Comparison of ENCODE assay signal across 27 mouse cellular contexts in genomic region chr3:41229493-41229892, GRCm38 (mm10).
DNase-seq lines count a peak whose midpoint lies in the region; ATAC-seq and TF ChIP-seq lines count a peak whose summit lies in the region.
"Had no signal": no experiment of that assay in that cellular context is flagged by ENCODE, and none has a peak within 500 bp of the region (broad histone marks: within the 10 kb centered on the region; RNA-seq: fewer than 3 reads in every experiment).

No protein-coding gene starts in this region.

- H3K27me3 ChIP-seq in heart, embryonic 12.5 days (replicated peaks) = no peaks in the 10 kb centered on the region
- H3K27me3 ChIP-seq in liver, adult 2 months (ENCODE audit: control insufficient read depth, insufficient read depth, low read length) = no peaks in the 10 kb centered on the region
- H3K27me3 ChIP-seq in liver, embryonic 11.5 days (replicated peaks; ENCODE audit: control insufficient read depth, insufficient read depth, low read length) = no peaks in the 10 kb centered on the region
- H3K27me3 ChIP-seq: CH12.LX; embryonic facial prominence, embryonic 13.5 days; forebrain, embryonic 12.5 days; liver, embryonic 12.5 days; midbrain, embryonic 12.5 days had no signal

- TF ChIP-seq CTCF in liver, adult 2 months (IDR thresholded peaks at IDR 0.05; ENCODE audit: low read depth, low read length) = no peak

- no peak overlapping the region for H3K9ac ChIP-seq in heart, embryonic 12.5 days
- no peak overlapping the region for H3K9ac ChIP-seq in liver, adult 2 months (ENCODE audit: low read depth, low read length)
- no peak overlapping the region for H3K9ac ChIP-seq in liver, embryonic 11.5 days (ENCODE audit: low read depth, low read length)
- H3K9ac ChIP-seq: embryonic facial prominence, embryonic 13.5 days; forebrain, embryonic 12.5 days; hindbrain, embryonic 14.5 days; liver, embryonic 12.5 days; midbrain, embryonic 12.5 days had no signal

- no peaks in the 10 kb centered on the region for H3K79me2 ChIP-seq in liver, adult 2 months (ENCODE audit: control insufficient read depth, insufficient read depth, low read length)

- no peaks in the 10 kb centered on the region for H3K9me3 ChIP-seq in heart, embryonic 12.5 days (replicated peaks)
- no peaks in the 10 kb centered on the region for H3K9me3 ChIP-seq in liver, embryonic 11.5 days (ENCODE audit: control insufficient read depth, low read length)
- H3K9me3 ChIP-seq: embryonic facial prominence, embryonic 13.5 days; forebrain, embryonic 12.5 days; G1E; liver, embryonic 12.5 days; midbrain, embryonic 12.5 days had no signal

- no peaks in the 10 kb centered on the region for H3K36me3 ChIP-seq in heart, embryonic 12.5 days
- no peaks in the 10 kb centered on the region for H3K36me3 ChIP-seq in liver, adult 2 months (ENCODE audit: control insufficient read depth, insufficient read depth, low read length)
- H3K36me3 ChIP-seq in liver, embryonic 11.5 days (ENCODE audit: control insufficient read depth, insufficient read depth, low read length) = no peaks in the 10 kb centered on the region
- H3K36me3 ChIP-seq: embryonic facial prominence, embryonic 13.5 days; forebrain, embryonic 12.5 days; G1E; liver, embryonic 12.5 days; midbrain, embryonic 12.5 days had no signal

- H3K4me1 ChIP-seq in heart, embryonic 12.5 days (replicated peaks) = peaks cover 14% of the 10 kb centered on the region
- no peaks in the 10 kb centered on the region for H3K4me1 ChIP-seq in liver, adult 2 months (ENCODE audit: control insufficient read depth, insufficient read depth, low read length)
- H3K4me1 ChIP-seq in liver, embryonic 11.5 days (replicated peaks; ENCODE audit: control insufficient read depth, insufficient read depth, low read length) = no peaks in the 10 kb centered on the region
- H3K4me1 ChIP-seq: liver, embryonic 12.5 days had no signal

- no peak for TF ChIP-seq POLR2A in liver, adult 2 months (IDR thresholded peaks at IDR 0.05; ENCODE audit: extremely low read depth, insufficient read depth, low read length)

- ATAC-seq in heart, embryonic 12.5 days (ENCODE audit: insufficient number of reproducible peaks, low FRiP score) = no peak
- ATAC-seq in liver, embryonic 11.5 days (replicated peaks; ENCODE audit: low FRiP score) = no peak
- peak; percentile 76 for ATAC-seq in megakaryocyte progenitor cell, adult 5-6 weeks (replicated peaks; ENCODE audit: poor library complexity)
- ATAC-seq: inflammation-experienced regulatory T-cells, adult 6 months; liver, embryonic 12.5 days had no signal

- peak overlapping the region; percentile 24; the same call in 1 of the 2 replicates for H3K27ac ChIP-seq in heart, embryonic 12.5 days (ENCODE audit: poor library complexity, severe bottlenecking)
- no peak overlapping the region for H3K27ac ChIP-seq in liver, adult 2 months (replicated peaks; ENCODE audit: insufficient read depth, low read depth, low read length)
- H3K27ac ChIP-seq in liver, embryonic 11.5 days (ENCODE audit: low read depth, low read length) = no peak overlapping the region
- H3K27ac ChIP-seq: embryonic facial prominence, embryonic 13.5 days; forebrain, embryonic 12.5 days; hindbrain, embryonic 14.5 days; layer of hippocampus, adult 2 months; liver, embryonic 12.5 days; midbrain, embryonic 12.5 days had no signal

- DNase-seq in heart, postnatal 36 days = no peak
- DNase-seq in liver, adult 2 months (ENCODE audit: extremely low read depth, low read depth, low spot score) = peak; percentile 3
- no peak for DNase-seq in liver, embryonic 11.5 days (ENCODE audit: low spot score)
- peak; percentile 27 for DNase-seq in NIH3T3 (ENCODE audit: low read depth)
- no peak for DNase-seq in right cerebral cortex, postnatal 4 days
- DNase-seq: adrenal gland, adult 2 months; B cell, adult 2 months; cerebellum, adult 2 months; cerebellum, postnatal 25 days; embryo, embryonic 11 days; kidney, adult 8-10 months; kidney, postnatal 25 days; layer of hippocampus, postnatal 36 days; lung, adult 18-20 months; spleen, adult 18-20 months had no signal

- WGBS in heart, embryonic 12.5 days = 58% methylated on average over 2 of the region's 2 CpGs
- WGBS in liver, adult 2 months = 55% methylated on average over 2 of the region's 2 CpGs
- 62% methylated on average over 2 of the region's 2 CpGs for WGBS in liver, embryonic 11.5 days

- H3K4me2 ChIP-seq in heart, embryonic 12.5 days = no peak overlapping the region
- no peak overlapping the region for H3K4me2 ChIP-seq in liver, embryonic 11.5 days
- H3K4me2 ChIP-seq: embryonic facial prominence, embryonic 13.5 days; forebrain, embryonic 12.5 days; hindbrain, embryonic 14.5 days; liver, embryonic 12.5 days; midbrain, embryonic 12.5 days had no signal

- intact Hi-C loops in heart, postnatal 36 days (cut with DNase I) = loop anchor here (2.0 to 5.0 kb wide), 4 partner anchors 47 to 361 kb away; no protein-coding TSS in a partner anchor

- H3K4me3 ChIP-seq in heart, embryonic 12.5 days = no peak overlapping the region
- no peak overlapping the region for H3K4me3 ChIP-seq in liver, adult 2 months (ENCODE audit: insufficient read depth, low read depth, low read length)
- no peak overlapping the region for H3K4me3 ChIP-seq in liver, embryonic 11.5 days (ENCODE audit: low read depth, low read length)
- H3K4me3 ChIP-seq: embryonic facial prominence, embryonic 13.5 days; erythroblast, embryonic 14.5 days; forebrain, embryonic 12.5 days; layer of hippocampus, adult 2 months; liver, embryonic 12.5 days; midbrain, embryonic 12.5 days had no signal

Comparison
In these comparisons a context has a peak if more than half of its experiments do, and no peak if none do; other contexts are left out.
1. DNase-seq: peak in liver, adult 2 months (single experiment) and NIH3T3 (single experiment); none in heart, postnatal 36 days (0 of 2), liver, embryonic 11.5 days (single experiment) and right cerebral cortex, postnatal 4 days (single experiment).